Mouse (Mus musculus) embryo, embryonic 10 days (tissue): ENCODE data around the gene Slc24a3.

ENCODE experiments used
- DNase-seq: peaks from one replicate; pipeline ENCODE4 v3.0.0-alpha.2; 2015; ENCODE audit warnings: low spot score

Gene Slc24a3

DNA sequence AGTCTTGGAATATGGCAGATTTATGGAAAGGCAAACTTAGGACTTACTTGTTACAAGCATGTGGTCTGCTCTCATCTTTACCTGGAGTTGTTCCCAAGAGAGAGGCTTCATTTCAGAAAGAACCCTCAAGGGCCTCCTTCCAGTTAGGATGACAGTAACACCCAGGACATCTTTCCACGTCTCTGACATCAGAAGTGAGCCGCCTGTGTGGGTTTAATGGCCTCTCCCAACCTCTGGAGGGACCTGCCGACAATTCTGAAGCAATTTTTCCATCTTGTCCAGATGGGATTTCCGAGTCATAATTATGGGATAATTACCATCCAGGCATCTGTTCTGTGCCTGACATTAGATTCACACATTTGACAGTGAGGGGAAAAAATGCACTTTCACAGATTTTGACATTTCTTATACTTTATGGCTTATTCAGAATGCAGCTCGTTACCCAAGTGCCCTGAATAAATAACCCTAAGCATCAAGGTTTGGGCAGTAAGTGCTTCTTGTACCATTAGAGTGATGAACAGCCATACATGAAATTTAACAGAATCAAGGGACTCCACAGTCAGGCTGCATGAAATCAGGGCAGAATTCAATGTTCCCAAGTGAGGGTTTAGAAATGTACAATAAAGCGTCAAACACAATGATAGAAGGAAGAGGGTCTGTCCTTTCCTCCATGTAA lies 463.7 kb downstream of the Slc24a3 start:
- no peak for DNase-seq

GRCm38 (mm10) chr2:145631799-145632174 lies 464.2 kb downstream of the Slc24a3 start:
- no peak for DNase-seq

- no peak for DNase-seq
Measured at GRCm38 (mm10) chr2:145633811-145634210, 466.3 kb downstream of the Slc24a3 start.

DNA sequence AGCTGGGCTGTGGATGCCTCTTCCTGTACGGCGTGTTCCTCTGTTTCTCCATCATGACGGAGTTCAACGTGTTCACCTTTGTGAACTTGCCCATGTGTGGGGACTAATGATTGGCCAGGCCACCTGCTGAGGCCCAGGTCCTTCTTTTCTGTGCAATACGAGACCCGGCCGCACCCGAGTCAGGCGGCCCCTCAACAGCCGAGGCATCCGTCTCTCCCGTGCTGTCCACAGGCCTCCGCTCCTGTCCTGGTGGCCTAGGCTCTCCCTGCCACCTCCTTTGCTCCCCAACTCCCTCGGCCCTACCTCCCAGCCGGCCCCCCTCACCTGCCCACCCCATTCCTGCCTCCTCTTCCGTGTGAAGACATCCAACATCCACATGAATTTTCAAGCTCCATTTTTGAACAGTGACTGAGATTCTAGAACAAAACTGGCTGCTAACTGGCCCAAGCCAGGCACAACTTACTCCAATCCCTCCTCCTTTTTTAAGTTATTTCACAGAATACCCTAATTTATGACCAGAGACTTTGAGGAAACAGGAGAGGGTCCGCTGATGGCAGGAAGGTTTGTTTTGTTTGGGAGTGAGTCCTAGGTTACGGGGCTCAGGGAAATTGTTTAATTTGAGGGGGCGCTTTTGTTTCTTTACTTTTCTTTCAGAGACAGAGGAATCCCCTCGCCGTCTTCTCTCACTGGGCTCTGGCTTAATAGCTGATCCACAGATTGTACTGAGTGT lies 472.9 kb downstream of the Slc24a3 start:
- DNase-seq, result no peak

DNA sequence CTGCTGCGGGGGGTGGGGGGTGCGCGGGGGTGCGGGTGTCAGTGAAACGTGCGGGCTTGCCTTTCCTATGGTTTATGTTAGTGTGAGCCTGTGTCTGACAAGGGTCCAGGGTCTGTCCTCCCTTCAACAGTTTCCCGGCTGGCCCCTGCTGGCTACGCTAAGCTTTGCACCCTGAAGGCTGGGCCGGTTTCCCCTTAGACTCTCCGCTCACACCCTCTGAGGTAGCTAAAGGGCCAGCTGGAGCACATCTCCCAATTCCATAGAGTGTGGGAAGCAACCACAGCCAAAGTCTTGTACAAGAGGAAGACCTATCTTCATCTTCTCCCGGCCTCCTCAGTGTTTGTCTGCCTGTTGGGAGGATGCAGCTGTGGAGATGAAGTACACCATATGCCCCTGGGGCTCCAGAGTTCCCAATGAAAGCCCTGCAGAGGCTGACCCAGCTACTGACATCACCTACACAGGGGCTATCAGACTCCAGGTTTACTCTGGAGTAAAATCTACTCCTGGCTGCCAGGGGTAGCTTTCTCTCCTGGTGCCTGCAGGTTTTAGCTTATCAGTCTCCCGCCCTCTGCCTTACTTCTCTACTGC lies 487.9 kb downstream of the Slc24a3 start:
- DNase-seq, result peak; percentile 57

DNA sequence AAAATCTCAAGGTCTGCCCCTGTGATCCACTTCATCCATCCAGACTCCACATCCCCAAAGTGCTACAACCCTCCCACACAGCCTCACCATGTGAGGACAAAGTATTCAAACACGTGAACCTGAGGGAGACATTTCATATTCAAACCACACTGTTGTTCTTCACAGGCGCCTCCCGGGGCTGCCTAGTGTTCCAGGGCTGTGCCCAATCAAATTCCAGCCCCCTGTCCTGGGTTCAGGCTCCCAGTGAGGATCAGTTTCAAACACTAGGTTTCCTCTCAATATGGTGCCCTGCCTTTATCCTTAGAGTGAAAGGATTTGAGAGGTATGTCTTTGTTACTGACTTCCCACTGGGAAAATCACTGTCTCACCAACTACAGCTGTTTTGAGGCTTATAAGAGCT lies 488.6 kb downstream of the Slc24a3 start:
- no peak for DNase-seq

DNA sequence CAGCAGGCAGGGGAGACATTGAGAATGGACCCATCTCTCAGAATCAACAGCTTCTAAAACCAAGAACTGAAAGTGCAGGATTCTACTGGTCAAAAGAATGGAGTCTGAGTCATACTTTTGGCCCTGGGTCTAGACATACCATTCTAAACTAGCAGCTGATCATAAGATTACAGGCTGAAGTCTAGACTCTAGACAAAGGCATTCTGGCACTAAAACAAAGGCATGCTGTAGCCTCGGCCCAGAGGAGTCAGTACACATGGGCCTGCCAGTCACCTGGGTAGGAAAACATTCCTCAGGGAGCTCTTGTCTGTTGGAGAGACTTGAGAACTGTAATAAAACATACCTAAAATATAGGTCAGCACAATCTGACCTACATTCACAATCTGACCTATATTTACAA lies 489.2 kb downstream of the Slc24a3 start:
- DNase-seq, result no peak

DNA sequence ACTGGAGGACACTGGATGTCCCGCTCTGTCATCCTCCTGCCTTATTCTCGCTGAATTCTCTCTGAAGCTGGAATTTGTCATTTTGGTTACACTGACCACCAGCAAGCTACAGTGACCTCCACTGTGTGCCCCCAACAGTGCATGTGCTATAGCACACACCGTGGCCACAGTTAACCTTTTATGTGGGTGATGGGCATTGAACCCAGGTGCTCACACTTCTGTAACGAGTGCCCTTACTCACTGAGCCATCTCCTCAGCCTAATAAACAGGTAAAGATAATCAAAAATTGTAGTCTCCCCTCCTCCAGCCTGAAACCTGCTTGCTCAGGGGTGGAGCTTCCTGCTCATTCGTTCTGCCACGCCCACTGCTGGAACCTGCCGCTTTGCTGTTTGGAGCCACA lies 493.7 kb downstream of the Slc24a3 start:
- no peak for DNase-seq

GRCm38 (mm10) chr2:145663899-145664298 lies 496.3 kb downstream of the Slc24a3 start:
- DNase-seq, result no peak

GRCm38 (mm10) chr2:145664311-145664710 lies 496.8 kb downstream of the Slc24a3 start:
- DNase-seq, result no peak

DNA sequence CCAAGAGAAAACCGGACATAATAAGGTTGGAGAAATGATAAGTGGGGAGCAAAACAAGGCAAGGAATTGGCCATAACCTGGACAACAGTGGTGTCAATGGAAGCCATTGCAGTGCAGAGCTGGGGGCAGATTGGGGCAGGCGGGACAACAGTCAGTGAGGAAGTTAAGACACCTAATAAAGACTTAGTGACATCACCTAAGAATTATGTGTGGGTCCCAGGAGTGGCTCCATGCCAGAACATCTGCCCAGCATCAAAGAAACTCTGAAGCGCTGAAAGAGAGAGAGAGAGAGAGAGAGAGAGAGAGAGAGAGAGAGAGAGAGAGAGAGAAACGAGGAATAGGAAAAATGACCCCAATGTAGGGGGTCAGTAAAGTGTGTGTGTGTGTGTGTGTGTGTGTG lies 500.6 kb downstream of the Slc24a3 start:
- DNase-seq, result no peak

DNA sequence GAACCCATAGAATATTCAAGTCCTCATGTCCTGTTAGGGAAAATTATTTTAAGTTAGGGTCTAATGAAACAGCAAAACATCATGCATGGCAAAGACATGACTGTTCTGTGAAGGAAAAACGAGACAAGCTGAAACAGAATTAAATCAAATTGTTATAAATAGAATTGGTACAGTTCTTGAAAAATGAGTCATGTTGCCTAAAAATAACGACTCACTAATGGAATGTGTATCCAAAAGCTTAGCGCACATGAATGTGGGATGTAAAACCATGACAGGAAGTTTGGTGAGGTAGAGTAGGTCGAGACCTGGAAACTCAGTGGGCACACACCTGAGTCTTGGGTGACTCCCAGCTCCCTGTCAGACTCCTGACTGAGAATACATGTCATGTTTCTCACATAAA lies 502.6 kb downstream of the Slc24a3 start:
- no peak for DNase-seq

GRCm38 (mm10) chr2:145674496-145675141 lies 507.1 kb downstream of the Slc24a3 start:
- peak; percentile 46 for DNase-seq

GRCm38 (mm10) chr2:145675142-145675755 lies 507.7 kb downstream of the Slc24a3 start, which contains the start of gene Rin2:
Gene Rin2 (plus strand): TSS chr2:145675215.
- DNase-seq, result peak; percentile 92

GRCm38 (mm10) chr2:145675756-145676543 lies 508.4 kb downstream of the Slc24a3 start:
- DNase-seq, result peak; percentile 24

DNA sequence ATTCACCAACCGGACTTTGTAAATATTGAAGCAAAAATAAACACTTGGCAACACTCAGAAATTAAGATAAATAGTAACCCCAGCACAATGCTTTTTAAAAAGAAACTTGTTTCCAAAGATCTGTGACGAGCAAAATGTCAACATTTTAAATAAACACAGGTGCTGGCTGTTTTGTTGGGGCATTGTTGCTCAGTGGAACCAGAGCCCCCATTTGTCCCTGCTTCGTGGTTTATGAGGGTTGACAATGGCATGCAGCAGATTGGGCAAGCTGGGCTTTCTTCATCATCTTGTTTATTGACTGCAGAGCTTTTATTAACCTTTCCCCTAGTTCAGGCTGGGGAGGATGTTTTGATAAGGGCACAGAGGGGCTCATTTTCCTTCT lies 509.0 kb downstream of the Slc24a3 start:
- no peak for DNase-seq

DNA sequence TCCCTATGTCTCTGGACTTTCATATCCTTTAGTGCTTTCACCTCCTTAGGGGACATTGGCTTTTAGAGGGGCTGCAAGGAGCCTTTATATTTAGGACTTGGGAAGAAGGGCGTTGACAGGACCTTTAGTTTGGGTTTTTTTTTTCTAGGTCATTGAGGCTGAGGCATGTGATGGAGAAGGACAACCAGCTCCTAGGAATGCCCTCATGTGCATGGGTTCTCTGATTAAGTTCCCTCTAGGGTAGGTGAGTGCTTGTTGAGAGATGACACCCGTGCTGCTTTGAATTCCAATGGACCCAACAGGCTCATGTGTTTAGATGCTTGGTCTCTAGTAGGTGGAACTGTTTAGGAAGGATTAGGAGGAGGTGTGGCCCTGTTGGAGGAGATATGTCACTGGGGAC lies 509.4 kb downstream of the Slc24a3 start:
- DNase-seq, result no peak

- DNase-seq, result no peak
Measured at GRCm38 (mm10) chr2:145680141-145680540, 512.6 kb downstream of the Slc24a3 start.

- DNase-seq, result no peak
Measured at GRCm38 (mm10) chr2:145680762-145681161, 513.2 kb downstream of the Slc24a3 start.

DNA sequence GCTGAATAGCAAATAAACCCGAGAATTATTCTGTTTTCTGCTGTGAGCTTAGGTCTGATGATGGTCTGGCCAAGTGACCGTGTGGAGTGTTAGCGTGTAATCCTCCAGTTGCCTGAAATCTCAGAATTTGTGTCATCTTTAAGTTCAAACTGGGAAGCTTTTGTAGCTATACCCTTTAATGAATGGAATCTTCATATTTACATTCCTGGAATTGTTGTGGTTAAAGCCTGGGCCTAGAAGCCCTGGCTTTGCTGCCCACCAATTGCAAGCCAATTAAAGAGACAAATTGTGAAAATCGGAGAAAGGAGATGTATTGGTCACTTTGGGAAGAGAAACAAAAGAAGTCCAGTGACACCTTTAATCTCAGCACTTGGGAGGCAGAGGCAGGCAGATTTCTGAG lies 514.1 kb downstream of the Slc24a3 start:
- no peak for DNase-seq

GRCm38 (mm10) chr2:145682924-145683323 lies 515.4 kb downstream of the Slc24a3 start:
- DNase-seq, result no peak

DNA sequence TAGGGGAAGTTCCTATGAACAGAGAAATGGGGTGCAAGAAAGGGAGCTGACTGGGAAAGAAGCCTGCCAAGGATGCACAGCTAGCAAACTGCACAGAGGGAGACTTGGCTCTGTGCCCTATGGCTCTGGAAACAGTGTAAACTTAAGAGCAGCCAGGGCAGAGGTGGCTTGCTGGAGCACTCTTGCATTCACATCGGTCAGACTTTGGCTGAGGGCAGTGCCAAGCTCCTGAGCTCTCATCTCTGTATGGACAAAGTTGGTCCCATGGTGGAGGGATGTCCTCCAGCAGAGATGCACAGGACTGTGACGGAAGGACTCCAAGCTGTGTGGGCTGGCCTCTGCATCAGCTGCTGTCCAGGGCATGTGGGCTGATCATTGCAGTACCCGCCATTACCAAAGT lies 516.0 kb downstream of the Slc24a3 start:
- no peak for DNase-seq
